Mouse (Mus musculus) bone marrow macrophage, adult 2 months (primary cell): Measurements from ENCODE around the gene Phox2a.

Source experiments
- CTCF ChIP-seq: IDR thresholded peaks from 2 replicates; pipeline ENCODE4 v1.5.1; 2012; ENCODE audit warnings: low read depth, mild to moderate bottlenecking, low read length, moderate library complexity
- POLR2A ChIP-seq: IDR thresholded peaks from 2 replicates; pipeline ENCODE4 v1.6.1; 2012; ENCODE audit warnings: mild to moderate bottlenecking, low read depth, low read length, borderline replicate concordance

DNA sequence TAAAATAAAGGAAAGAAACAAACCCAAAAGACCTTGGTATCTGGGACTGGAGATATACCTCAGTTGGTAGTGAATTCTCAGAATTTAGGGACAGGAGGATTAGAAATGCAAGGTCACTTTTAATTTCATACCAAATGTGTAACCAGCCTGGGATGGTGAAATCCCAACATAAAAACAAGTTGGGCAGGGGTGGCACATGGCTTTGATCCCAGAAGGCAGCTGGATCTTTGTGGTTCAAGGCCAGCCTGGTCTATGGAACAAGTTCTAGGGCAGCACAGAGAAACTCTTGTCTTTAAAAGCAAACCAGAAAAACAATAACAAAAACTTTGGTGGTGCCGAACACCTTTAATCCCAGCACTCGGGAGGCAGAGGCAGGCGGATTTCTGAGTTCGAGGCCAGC is 49.4 kb downstream of the Phox2a start:
- TF ChIP-seq CTCF (no peak), POLR2A (no peak)
